Mouse (Mus musculus) forebrain, embryonic 12.5 days (tissue): ENCODE results near the gene Rab7b. TPM values are rescaled to one million over a fixed set of nuclear protein-coding genes. Genes with fewer than 3 reads are reported as not detected.

ENCODE experiments used
- ATAC-seq: fragments of 200-750 bp; cut with Nextera tagmentation; 2 replicates; pipeline ENCODE4 v1.8.0; 2017; ENCODE audit warnings: moderate TSS enrichment; ENCODE audit not compliant: low FRiP score
- H3K27ac ChIP-seq: fragments of 300-500 bp; sonication (generic); 2 replicates; pipeline ENCODE4 v1.5.1; 2016; ENCODE audit warnings: mild to moderate bottlenecking
- H3K27me3 ChIP-seq: fragments of 300-500 bp; sonication (generic); 2 replicates; pipeline ENCODE4 v1.6.1; 2016; ENCODE audit warnings: mild to moderate bottlenecking
- H3K36me3 ChIP-seq: fragments of 300-500 bp; sonication (generic); replicated peaks from 2 replicates; pipeline ENCODE4 v1.6.1; 2016; ENCODE audit warnings: mild to moderate bottlenecking
- H3K4me1 ChIP-seq: fragments of 300-500 bp; sonication (generic); 2 replicates; pipeline ENCODE4 v1.6.1; 2016
- H3K4me2 ChIP-seq: fragments of 300-500 bp; sonication (generic); 2 replicates; pipeline ENCODE4 v1.6.1; 2016; ENCODE audit warnings: mild to moderate bottlenecking, moderate library complexity
- H3K4me3 ChIP-seq: fragments of 300-500 bp; sonication (generic); replicated peaks from 2 replicates; pipeline ENCODE4 v1.5.1; 2016; ENCODE audit warnings: mild to moderate bottlenecking
- H3K9ac ChIP-seq: fragments of 300-500 bp; sonication (generic); 2 replicates; pipeline ENCODE4 v1.6.1; 2016; ENCODE audit warnings: mild to moderate bottlenecking
- H3K9me3 ChIP-seq: fragments of 300-500 bp; sonication (generic); 2 replicates; pipeline ENCODE4 v1.6.1; 2016
- WGBS: fragments of 180-500 bp; shearing (Covaris S2); methylation state at CpG from one replicate; pipeline ENCODE4 v1.1.7; 2016; 5-methylcytosine and 5-hydroxymethylcytosine counted together
- polyA plus RNA-seq: library from polyadenylated mRNA; unstranded; fragments of >200 nt; fragmentation: Nextera tagmentation; extraction: Ambion mirVana; gene quantifications from 2 replicates; pipeline ENCODE4 v1.2.1, GENCODE M21; 2016

Gene Rab7b
- polyA plus RNA-seq, 1 experiment from 2014 or later: 0.43 TPM

DNA sequence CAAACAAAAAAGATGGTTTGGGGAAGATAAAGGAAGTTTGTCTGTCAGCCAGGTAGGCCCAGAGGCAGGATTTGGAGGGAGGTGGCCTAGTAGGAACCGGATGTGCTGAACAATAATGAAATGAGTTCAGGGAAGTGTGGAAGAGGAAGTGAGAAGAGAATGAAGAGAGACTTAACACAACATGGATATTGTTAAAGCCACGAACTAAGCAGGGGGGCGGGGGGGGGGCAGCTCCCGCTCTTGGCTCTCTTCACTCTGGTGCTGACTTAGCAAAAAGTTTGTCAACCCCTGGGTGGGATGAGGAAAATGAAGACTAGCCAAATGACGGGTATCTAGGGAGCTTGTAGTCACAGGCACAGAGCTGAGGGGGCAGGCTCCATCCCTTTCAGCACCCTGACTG lies 12.0 kb downstream of the Rab7b start:
- Histone ChIP-seq H3K9me3 (no peaks in the 10 kb centered on the region), H3K4me2 (no peak overlapping the region), H3K4me1 (peaks cover 3% of the 10 kb centered on the region; the same call in 1 of the 2 replicates), H3K27me3 (no peaks in the 10 kb centered on the region), H3K36me3 (no peaks in the 10 kb centered on the region), H3K4me3 (no peak overlapping the region), H3K27ac (no peak overlapping the region), H3K9ac (no peak overlapping the region)
- WGBS: 82% methylated on average over 5 of the region's 5 CpGs
- no peak for ATAC-seq

DNA sequence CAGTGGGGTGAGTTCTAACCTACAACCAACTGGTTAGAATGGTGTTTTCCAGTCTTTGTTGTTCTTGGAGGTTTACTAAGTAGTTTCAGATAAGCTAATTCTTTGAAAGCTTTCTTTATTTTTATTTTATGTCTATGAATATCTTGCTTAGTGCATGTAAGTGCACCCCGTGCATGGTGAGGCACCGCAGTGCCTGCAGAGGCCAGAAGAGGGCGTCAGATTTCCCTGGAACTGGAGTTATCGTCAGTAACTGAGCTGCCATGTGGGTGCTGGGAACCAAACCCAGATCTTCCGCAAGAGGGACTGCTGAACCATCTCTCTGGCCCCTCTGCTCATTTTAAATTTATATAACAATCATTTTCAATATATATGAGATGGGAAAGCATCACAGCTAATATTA lies 12.9 kb downstream of the Rab7b start:
- 86% methylated on average over 5 of the region's 5 CpGs for WGBS
- ATAC-seq: no peak

DNA sequence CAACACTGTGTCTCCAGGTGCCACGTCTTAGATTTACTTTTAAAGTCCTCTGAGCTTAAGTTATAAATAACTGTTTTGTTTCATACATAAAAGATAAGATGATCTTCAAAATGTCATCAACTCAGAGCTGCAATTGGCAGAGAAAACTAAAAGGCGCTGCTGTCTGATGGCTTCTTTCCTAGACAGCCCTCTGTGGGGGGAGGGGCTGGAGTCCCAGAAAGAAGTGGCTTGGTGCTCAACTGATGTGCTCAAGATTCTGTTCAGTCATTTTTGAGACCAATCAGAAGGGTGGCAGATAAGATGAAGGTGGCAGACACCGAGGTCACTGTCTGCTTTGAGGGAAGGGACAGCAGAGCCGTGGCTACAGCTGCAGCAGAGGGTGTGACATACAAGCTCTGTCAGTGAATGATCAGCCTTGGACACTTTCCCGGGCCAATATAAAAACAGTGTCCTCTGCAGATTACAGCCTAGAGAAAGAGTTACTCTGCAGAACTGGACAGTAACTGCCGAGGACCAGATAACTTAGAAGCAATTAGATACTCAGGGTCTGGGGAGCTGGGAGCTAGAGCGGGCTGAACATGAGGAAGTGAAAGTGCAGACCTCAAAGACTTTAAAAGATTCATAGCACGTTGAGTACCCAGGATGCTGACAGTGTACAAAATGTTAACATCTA lies 13.7 kb downstream of the Rab7b start:
- no peaks in the 10 kb centered on the region for H3K4me1 ChIP-seq
- H3K4me3 ChIP-seq: no peak overlapping the region
- H3K9me3 ChIP-seq: no peaks in the 10 kb centered on the region
- no peaks in the 10 kb centered on the region for H3K36me3 ChIP-seq
- H3K27me3 ChIP-seq: no peaks in the 10 kb centered on the region
- no peak overlapping the region for H3K9ac ChIP-seq
- H3K27ac ChIP-seq: no peak overlapping the region
- 81% methylated on average over 8 of the region's 8 CpGs for WGBS
- no peak overlapping the region for H3K4me2 ChIP-seq
- ATAC-seq: no peak

More for the DNA sequence above, 12.9 kb downstream of the Rab7b start:
- Histone ChIP-seq H3K36me3 (no peaks in the 10 kb centered on the region), H3K9me3 (no peaks in the 10 kb centered on the region), H3K9ac (no peak overlapping the region), H3K27ac (no peak overlapping the region), H3K4me1 (peaks cover 2% of the 10 kb centered on the region; the same call in 1 of the 2 replicates), H3K4me2 (no peak overlapping the region), H3K27me3 (no peaks in the 10 kb centered on the region), H3K4me3 (no peak overlapping the region)

DNA sequence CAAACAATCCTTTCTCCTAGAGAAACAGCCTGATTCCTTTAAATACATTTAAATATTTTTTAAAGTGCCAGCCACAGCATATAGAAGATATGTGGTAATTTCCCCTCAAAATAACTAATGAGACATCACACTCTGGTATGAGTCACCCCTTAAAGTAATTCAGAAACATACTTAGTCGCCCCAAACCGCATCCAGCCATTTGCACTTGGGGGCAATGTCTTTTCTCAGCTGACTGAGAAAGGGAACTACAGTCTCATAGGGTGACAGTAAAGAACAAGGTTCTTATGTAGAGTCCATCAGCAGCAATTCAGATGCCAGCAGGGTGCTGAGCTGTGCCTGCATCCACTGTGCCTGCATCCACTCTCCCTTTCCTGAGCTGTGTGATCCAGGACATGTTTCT lies 15.0 kb downstream of the Rab7b start:
- Histone ChIP-seq H3K9me3 (no peaks in the 10 kb centered on the region), H3K4me2 (no peak overlapping the region), H3K27ac (no peak overlapping the region), H3K4me1 (no peaks in the 10 kb centered on the region), H3K27me3 (no peaks in the 10 kb centered on the region), H3K4me3 (no peak overlapping the region), H3K9ac (no peak overlapping the region), H3K36me3 (no peaks in the 10 kb centered on the region)
- WGBS: 91% methylated on average over 2 of the region's 2 CpGs
- ATAC-seq: no peak

DNA sequence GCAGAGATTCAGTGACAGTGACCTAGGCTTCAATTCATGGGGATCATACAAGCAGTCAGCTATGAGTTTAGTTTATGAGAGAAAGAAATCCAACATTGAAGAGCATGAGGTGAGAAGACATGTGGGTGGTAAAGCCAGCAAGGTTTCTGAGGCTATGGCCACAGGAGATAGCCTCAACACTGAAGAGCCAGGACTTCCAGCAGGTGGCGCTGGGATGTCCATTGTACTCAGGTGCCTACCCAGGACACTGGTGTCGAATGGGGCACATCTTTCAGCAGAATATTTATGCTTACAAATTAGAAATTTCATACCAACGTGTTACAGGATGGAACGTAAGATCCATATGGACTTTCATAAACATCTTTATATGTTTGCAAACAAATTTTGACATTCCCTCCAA lies 19.8 kb downstream of the Rab7b start:
- Histone ChIP-seq H3K4me1 (no peaks in the 10 kb centered on the region), H3K27ac (no peak overlapping the region), H3K9me3 (no peaks in the 10 kb centered on the region), H3K27me3 (peaks cover 3% of the 10 kb centered on the region; the same call in 1 of the 2 replicates), H3K36me3 (no peaks in the 10 kb centered on the region), H3K4me2 (no peak overlapping the region), H3K4me3 (no peak overlapping the region), H3K9ac (no peak overlapping the region)
- WGBS: 20% methylated on average over 4 of the region's 4 CpGs
- no peak for ATAC-seq

DNA sequence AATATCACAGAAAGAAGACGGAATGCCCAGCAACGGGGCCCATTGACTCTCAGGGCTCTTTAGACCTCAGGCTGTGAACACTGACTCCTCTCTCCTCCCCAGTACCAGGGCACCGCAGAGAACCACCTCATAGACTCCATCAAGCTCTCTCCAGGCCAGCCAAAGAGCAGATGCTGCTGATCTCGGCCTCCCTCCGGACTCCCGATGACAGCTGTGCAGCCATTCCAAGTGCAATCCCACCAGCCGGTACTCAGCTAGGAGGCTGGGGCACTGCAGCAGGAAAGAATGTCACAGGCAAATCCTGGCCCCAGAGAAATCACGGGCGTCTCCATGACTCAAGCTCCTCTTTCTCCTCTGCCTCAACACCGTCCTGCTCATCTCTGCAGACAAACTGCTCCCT lies 23.0 kb downstream of the Rab7b start:
- H3K4me3 ChIP-seq: no peak overlapping the region
- no peak overlapping the region for H3K4me2 ChIP-seq
- H3K27ac ChIP-seq: no peak overlapping the region
- no peaks in the 10 kb centered on the region for H3K4me1 ChIP-seq
- ATAC-seq: no peak
- no peaks in the 10 kb centered on the region for H3K9me3 ChIP-seq
- no peaks in the 10 kb centered on the region for H3K36me3 ChIP-seq
- peaks cover 3% of the 10 kb centered on the region; the same call in 1 of the 2 replicates for H3K27me3 ChIP-seq
- 85% methylated on average over 10 of the region's 10 CpGs for WGBS
- H3K9ac ChIP-seq: no peak overlapping the region

DNA sequence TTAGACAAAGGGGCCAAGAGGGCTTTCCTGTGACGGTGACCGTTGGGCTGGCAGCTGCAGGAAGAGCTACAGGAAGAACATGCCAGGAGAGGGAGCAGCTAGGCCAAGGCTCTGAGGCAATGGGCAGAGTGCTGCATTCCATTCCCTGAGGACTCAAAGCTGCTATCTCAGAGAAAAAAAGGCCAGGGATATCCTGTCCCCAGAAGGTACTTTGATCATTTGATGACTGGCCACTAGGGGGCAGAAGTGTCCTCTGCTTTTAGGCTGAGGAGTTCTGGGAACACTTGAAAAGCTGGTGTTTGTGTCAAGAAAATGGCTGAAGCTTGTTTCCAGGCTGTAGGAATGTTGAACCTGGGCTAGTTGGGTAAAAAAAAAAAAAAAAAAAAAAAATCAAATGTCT lies 23.9 kb downstream of the Rab7b start:
- Histone ChIP-seq H3K9ac (no peak overlapping the region), H3K27ac (no peak overlapping the region), H3K9me3 (no peaks in the 10 kb centered on the region), H3K4me1 (no peaks in the 10 kb centered on the region), H3K4me3 (no peak overlapping the region), H3K27me3 (peaks cover 3% of the 10 kb centered on the region; the same call in 1 of the 2 replicates), H3K4me2 (no peak overlapping the region), H3K36me3 (no peaks in the 10 kb centered on the region)
- peak; percentile 75; the same call in 1 of the 2 replicates for ATAC-seq
- WGBS: 47% methylated on average over 2 of the region's 2 CpGs

DNA sequence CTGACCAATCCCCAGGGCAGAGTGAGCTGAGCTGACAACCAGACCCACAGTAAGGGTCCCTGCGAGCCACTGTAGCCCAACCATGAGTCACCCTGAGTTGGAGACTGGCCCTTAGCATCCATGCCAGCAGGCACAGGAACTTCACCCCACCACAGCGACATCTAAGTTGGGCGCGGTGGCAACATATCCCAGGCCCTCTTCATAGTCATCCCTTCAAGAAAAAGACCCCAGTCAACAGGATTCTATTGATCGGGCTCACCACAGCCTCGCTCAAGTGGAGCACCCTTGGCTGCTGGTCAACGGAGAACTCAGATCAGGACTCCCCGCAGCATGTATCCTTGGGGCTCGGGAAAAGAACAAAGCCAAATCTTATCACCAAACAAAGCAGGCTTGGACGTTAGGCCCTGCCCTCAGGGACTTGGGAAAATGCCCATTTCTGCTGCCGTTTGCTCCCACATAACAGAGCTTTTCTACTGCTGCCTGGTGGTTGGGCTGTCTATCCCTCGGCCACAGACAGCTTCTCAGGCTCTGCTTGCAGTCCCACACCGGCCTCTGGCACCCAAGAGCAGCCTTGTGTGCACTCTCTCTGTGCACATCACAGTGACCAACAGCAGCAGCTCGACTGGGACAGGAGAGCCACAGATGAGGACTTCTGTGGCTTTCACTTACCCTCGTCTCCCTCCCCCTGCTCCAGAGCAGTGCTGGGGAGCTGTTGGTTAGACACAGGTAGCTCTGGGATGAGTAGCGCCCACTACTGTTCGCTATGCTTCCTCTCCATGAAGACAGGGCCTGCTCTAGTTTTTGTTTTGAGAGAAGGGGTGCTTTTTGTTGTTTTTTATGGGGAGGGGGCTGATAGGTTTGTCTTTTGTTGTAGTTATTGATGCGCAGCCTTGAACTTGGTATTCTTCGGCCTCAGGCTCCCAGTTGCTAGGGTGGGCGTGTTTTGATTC lies 26.2 kb downstream of the Rab7b start:
- ATAC-seq: no peak
- H3K4me2 ChIP-seq: no peak overlapping the region
- H3K9ac ChIP-seq: no peak overlapping the region
- no peak overlapping the region for H3K27ac ChIP-seq
- 69% methylated on average over 20 of the region's 20 CpGs for WGBS
- H3K27me3 ChIP-seq: peaks cover 3% of the 10 kb centered on the region; the same call in 1 of the 2 replicates
- H3K4me3 ChIP-seq: no peak overlapping the region
- H3K36me3 ChIP-seq: no peaks in the 10 kb centered on the region
- no peaks in the 10 kb centered on the region for H3K9me3 ChIP-seq
- H3K4me1 ChIP-seq: peaks cover 5% of the 10 kb centered on the region; the same call in 1 of the 2 replicates

DNA sequence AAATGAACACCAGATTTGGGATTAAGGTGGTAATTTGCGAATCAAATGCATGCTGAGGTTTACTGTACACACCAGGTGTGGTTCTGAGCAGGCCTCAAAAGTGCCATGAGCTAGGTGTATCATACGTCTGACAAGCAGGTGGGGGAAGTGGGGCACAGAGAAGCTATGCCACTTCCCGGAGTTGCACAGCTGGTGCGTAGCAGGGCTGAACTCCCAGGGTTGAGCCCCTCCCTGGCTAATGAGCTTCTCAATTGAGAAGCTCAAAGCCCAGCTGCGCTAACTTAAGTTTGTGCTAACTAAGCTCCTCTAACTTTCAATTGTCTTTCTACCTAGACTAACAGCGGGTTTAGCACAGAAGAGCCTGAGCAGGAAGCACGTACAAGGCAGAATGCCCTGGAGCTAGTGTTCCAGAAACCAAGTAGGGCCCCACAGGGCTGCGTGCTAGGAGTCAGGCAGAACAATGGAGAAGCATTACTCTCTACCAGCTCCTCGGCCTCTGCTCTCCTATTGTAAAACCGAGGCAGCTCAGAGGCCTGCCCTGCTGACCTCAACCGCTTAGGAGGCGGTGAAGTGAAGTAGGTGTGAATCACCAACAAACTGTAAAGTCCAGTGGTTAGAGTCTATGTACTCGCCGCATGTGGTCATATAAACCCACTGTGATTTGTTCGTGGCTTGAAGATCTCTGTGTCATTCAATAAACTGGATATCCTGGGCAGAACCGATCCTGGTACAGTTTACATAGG lies 30.6 kb downstream of the Rab7b start:
- Histone ChIP-seq H3K4me2 (no peak overlapping the region), H3K27ac (no peak overlapping the region), H3K4me1 (peaks cover 16% of the 10 kb centered on the region), H3K36me3 (no peaks in the 10 kb centered on the region), H3K4me3 (no peak overlapping the region), H3K27me3 (no peaks in the 10 kb centered on the region), H3K9me3 (no peaks in the 10 kb centered on the region), H3K9ac (no peak overlapping the region)
- WGBS: 43% methylated on average over 16 of the region's 16 CpGs
- ATAC-seq: no peak

DNA sequence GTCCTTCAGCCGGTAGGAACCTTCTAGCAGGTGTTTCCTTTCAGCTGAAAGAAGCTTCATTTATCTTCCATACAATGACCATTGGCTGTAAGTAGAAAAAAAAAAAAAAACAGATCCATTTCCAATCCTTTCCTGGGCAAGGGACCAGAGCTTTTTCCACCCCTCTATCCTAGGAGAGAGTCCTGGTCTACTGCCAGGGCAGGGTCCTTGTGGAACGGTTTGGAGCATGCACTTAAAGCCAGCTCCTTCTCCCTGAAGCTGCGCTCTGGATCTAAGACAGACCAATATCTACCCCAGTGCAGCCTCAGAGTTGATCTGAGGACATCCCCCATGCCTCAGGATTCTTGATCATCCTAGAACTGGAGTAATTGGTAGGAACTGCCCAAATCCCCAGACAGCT lies 33.5 kb downstream of the Rab7b start:
- Histone ChIP-seq H3K4me1 (peaks cover 16% of the 10 kb centered on the region), H3K36me3 (no peaks in the 10 kb centered on the region), H3K9ac (no peak overlapping the region), H3K27ac (no peak overlapping the region), H3K4me2 (no peak overlapping the region), H3K9me3 (no peaks in the 10 kb centered on the region), H3K27me3 (no peaks in the 10 kb centered on the region), H3K4me3 (no peak overlapping the region)
- 94% methylated on average over 3 of the region's 3 CpGs for WGBS
- ATAC-seq: no peak

DNA sequence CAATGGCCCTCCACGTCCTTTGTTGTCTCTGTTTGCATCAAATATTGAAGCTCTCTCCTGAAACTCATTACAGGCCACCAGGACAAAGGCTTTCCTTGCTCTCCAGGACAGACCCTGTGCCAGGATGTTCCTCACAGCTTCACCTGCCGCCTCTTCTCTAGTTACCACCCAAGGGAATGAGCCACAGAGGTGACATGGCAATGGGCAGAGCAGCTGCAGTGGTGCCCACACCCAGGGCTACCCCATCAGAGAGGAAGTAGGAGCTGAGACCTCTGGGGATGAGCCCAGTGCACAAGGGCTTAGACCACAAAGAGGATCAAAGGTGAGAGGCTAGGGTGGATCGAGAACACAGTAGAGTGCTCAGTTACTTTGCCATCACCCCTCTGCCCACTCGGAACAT lies 35.1 kb downstream of the Rab7b start:
- Histone ChIP-seq H3K4me2 (no peak overlapping the region), H3K9ac (no peak overlapping the region), H3K9me3 (no peaks in the 10 kb centered on the region), H3K36me3 (no peaks in the 10 kb centered on the region), H3K27ac (no peak overlapping the region), H3K4me1 (peaks cover 16% of the 10 kb centered on the region), H3K4me3 (no peak overlapping the region), H3K27me3 (no peaks in the 10 kb centered on the region)
- ATAC-seq: no peak
- WGBS: 40% methylated on average over 4 of the region's 4 CpGs

DNA sequence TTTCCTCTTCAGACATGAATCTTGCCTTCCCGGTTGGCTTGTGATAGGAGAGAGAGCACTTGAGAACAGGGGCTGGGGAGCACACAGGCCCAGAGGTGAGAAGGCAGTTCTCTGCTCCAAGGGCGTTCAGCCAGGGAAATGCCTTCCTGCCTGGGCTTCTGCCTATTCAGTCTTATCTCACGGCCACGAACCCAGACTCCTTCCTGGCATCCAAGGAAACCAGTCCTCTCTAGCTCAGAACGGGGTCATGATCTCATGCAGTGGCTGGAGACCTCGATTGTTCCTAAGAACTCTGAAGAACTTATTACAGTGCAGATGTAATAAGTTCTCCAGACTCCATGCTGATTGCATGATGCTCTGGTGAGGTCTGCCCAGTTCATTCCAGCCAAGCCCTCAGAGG lies 38.1 kb downstream of the Rab7b start:
- Histone ChIP-seq H3K4me3 (no peak overlapping the region), H3K4me2 (no peak overlapping the region), H3K4me1 (peaks cover 11% of the 10 kb centered on the region; the same call in 1 of the 2 replicates), H3K27me3 (no peaks in the 10 kb centered on the region), H3K9ac (no peak overlapping the region), H3K9me3 (no peaks in the 10 kb centered on the region), H3K27ac (no peak overlapping the region), H3K36me3 (no peaks in the 10 kb centered on the region)
- WGBS: 88% methylated on average over 6 of the region's 6 CpGs
- no peak for ATAC-seq
